Mouse (Mus musculus) kidney, adult 18-20 months (tissue): ENCODE measurements around the gene Arfip1.
A peak's percentile ranks its signal among the peaks of the same experiment; 100 is the strongest.
"Not testable (repeated sequence)": the region's sequence is repeated elsewhere in the genome, so short reads cannot be mapped to it uniquely, and the experiment has no call there.

Experiments used
- DNase-seq: peaks from one replicate; pipeline ENCODE4 v3.0.0; 2021

Arfip1 gene

GRCm38 (mm10) chr3:84570501-84570900, 11.9 kb downstream of the Arfip1 start:
- DNase-seq = no peak

GRCm38 (mm10) chr3:84569587-84569986, 12.8 kb downstream of the Arfip1 start:
- no peak for DNase-seq

GRCm38 (mm10) chr3:84568540-84568939, 13.9 kb downstream of the Arfip1 start:
- no peak for DNase-seq

GRCm38 (mm10) chr3:84563415-84563814, 19.0 kb downstream of the Arfip1 start:
- no peak for DNase-seq

- not testable (repeated sequence) for DNase-seq
Observed at GRCm38 (mm10) chr3:84562911-84563310, 19.5 kb downstream of the Arfip1 start.

GRCm38 (mm10) chr3:84558301-84558700, 24.1 kb downstream of the Arfip1 start:
- no peak for DNase-seq

- DNase-seq = no peak
Observed at GRCm38 (mm10) chr3:84555780-84556179, 26.6 kb downstream of the Arfip1 start.

- no peak for DNase-seq
Observed at GRCm38 (mm10) chr3:84547177-84547576, 35.2 kb downstream of the Arfip1 start.

GRCm38 (mm10) chr3:84542450-84542849, 40.0 kb downstream of the Arfip1 start:
- DNase-seq = peak; percentile 71

GRCm38 (mm10) chr3:84541881-84542280, 40.5 kb downstream of the Arfip1 start:
- DNase-seq = no peak

- no peak for DNase-seq
Observed at GRCm38 (mm10) chr3:84540640-84541039, 41.8 kb downstream of the Arfip1 start.

GRCm38 (mm10) chr3:84536987-84537386, 45.4 kb downstream of the Arfip1 start:
- no peak for DNase-seq

- DNase-seq = no peak
Observed at GRCm38 (mm10) chr3:84533227-84533626, 49.2 kb downstream of the Arfip1 start.

- DNase-seq = no peak
Observed at GRCm38 (mm10) chr3:84529021-84529420, 53.4 kb downstream of the Arfip1 start.

GRCm38 (mm10) chr3:84524952-84525351, 57.5 kb downstream of the Arfip1 start:
- DNase-seq = no peak

- DNase-seq = no peak
Observed at GRCm38 (mm10) chr3:84516163-84516562, 66.3 kb downstream of the Arfip1 start.

- no peak for DNase-seq
Observed at GRCm38 (mm10) chr3:84512774-84513515, 69.5 kb downstream of the Arfip1 start.

GRCm38 (mm10) chr3:84505193-84505592, 77.2 kb downstream of the Arfip1 start:
- DNase-seq = no peak

- no peak for DNase-seq
Observed at GRCm38 (mm10) chr3:84504291-84504690, 78.1 kb downstream of the Arfip1 start.

- DNase-seq = no peak
Observed at GRCm38 (mm10) chr3:84502101-84502500, 80.3 kb downstream of the Arfip1 start.

GRCm38 (mm10) chr3:84500491-84500890, 81.9 kb downstream of the Arfip1 start:
- DNase-seq = no peak

- no peak for DNase-seq
Observed at GRCm38 (mm10) chr3:84497718-84498117, 84.7 kb downstream of the Arfip1 start.

GRCm38 (mm10) chr3:84492657-84493056, 89.8 kb downstream of the Arfip1 start:
- no peak for DNase-seq

GRCm38 (mm10) chr3:84492148-84492547, 90.3 kb downstream of the Arfip1 start:
- DNase-seq = no peak

- no peak for DNase-seq
Observed at GRCm38 (mm10) chr3:84488716-84489115, 93.7 kb downstream of the Arfip1 start.
